Mouse (Mus musculus): ENCODE data around the gene Gramd1b. TPM values are rescaled to one million over a fixed set of nuclear protein-coding genes. Genes with fewer than 3 reads are reported as not detected.

Gramd1b gene
- polyA plus RNA-seq, 1 experiment from 2014 or later = 1.2 TPM

DNA sequence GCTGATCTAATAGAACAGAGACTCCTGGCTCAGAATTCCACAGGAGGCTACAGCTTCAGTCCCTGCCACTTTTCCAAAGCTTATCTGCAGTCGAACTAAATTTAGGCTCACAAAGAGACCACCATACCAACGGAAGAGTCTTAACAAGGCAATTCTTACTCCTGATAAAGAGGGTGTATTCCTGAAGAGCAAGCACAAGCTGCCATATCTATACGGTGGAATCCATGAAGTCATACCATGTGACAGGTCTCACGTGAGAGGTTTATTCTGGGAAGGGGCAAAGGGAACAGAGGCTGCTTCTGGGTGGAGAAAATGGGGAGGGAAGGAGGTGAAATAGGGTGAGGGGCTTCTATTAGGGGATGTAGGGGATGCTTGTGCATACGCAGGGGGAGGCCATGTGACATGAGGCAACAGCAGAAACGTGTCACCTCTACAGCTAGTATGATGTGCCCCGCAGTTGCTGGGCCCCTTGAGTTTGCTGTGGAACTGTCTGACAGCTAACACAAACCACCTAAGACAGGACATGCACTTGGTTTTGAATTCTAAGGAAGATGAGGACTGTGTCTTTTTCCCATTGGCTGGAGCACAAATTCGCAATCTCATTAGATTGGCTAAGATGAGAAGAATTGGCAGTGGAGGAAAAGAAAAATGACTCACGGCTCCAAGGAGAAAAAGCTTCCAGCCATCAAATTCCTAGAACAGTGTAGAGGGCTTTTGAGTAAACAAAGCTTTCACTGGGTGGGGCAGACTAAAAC lies 52.9 kb downstream of the Gramd1b start:
- no peak for ATAC-seq
- Histone ChIP-seq H3K4me2 (ENCODE audit: low read depth, low read length) (no peak overlapping the region), H3K4me1 (ENCODE audit: insufficient read depth) (no peaks in the 10 kb centered on the region), H3K9me3 (ENCODE audit: low read length) (no peaks in the 10 kb centered on the region), H3K27ac (ENCODE audit: low read depth) (no peak overlapping the region), H3K9ac (replicated peaks) (no peak overlapping the region), H3K36me3 (replicated peaks; ENCODE audit: insufficient read depth, low read length) (no peaks in the 10 kb centered on the region), H3K4me3 (ENCODE audit: low read depth, low read length) (no peak overlapping the region), H3K27me3 (ENCODE audit: insufficient read depth, low read length) (no peaks in the 10 kb centered on the region)
- no peak for DNase-seq
- TF ChIP-seq EP300 (IDR thresholded peaks at IDR 0.05; ENCODE audit: low read depth) (no peak), CTCF (IDR thresholded peaks at IDR 0.05; ENCODE audit: low read depth) (no peak)
- WGBS (ENCODE audit: insufficient replicate concordance) = 80% methylated on average over 9 of the region's 9 CpGs

DNA sequence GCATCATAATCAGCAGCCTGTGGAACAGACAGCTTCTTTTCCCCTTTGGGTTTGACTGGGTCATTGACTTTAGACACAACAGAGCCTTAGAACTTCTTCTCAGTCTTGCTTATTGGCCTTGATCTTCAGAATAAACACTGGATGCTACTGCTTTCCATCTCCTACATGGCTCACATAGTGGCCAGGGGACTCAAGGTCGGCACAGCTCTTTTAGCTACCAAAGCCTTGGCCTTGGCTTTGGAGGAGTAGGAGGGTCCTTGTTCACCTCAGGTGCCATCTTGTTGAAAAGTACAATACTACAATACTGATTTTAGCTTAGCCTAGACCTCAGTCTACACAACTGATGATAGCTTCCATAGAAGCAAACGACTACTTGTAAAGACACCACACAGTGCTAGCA lies 53.6 kb downstream of the Gramd1b start:
- DNase-seq (no peak), ATAC-seq (no peak)
- WGBS (ENCODE audit: insufficient replicate concordance) = 73% methylated on average over 2 of the region's 2 CpGs
- no peaks in the 10 kb centered on the region for H3K4me1 ChIP-seq (ENCODE audit: insufficient read depth)
- no peak overlapping the region for H3K9ac ChIP-seq (replicated peaks)
- no peaks in the 10 kb centered on the region for H3K27me3 ChIP-seq (ENCODE audit: insufficient read depth, low read length)
- no peaks in the 10 kb centered on the region for H3K36me3 ChIP-seq (replicated peaks; ENCODE audit: insufficient read depth, low read length)
- H3K4me3 ChIP-seq (ENCODE audit: low read depth, low read length) = no peak overlapping the region
- no peak overlapping the region for H3K4me2 ChIP-seq (ENCODE audit: low read depth, low read length)
- no peak overlapping the region for H3K27ac ChIP-seq (ENCODE audit: low read depth)
- no peaks in the 10 kb centered on the region for H3K9me3 ChIP-seq (ENCODE audit: low read length)
- TF ChIP-seq CTCF (IDR thresholded peaks at IDR 0.05; ENCODE audit: low read depth) (no peak), EP300 (IDR thresholded peaks at IDR 0.05; ENCODE audit: low read depth) (no peak)

DNA sequence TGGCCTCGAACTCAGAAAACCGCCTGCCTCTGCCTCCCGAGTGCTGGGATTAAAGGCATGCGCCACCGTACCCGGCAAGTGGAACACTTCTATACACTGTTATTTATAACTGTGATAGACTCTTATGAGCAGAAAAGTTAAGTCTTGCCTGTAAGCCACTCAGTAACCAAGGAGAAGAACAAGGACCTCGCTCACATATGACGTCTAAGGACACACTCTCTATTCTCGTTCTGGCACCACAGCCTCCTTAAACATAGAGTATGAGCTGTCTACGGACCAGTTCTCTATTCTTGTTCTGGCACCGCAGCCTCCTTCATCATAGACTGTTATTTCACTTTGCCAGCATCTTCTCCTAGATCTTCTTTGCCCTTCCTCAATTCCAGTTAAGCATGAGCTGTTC lies 55.1 kb downstream of the Gramd1b start:
- Histone ChIP-seq H3K27me3 (ENCODE audit: insufficient read depth, low read length) (no peaks in the 10 kb centered on the region), H3K4me2 (ENCODE audit: low read depth, low read length) (no peak overlapping the region), H3K4me3 (ENCODE audit: low read depth, low read length) (no peak overlapping the region), H3K4me1 (ENCODE audit: insufficient read depth) (no peaks in the 10 kb centered on the region), H3K36me3 (replicated peaks; ENCODE audit: insufficient read depth, low read length) (no peaks in the 10 kb centered on the region), H3K9ac (replicated peaks) (no peak overlapping the region), H3K9me3 (ENCODE audit: low read length) (no peaks in the 10 kb centered on the region), H3K27ac (ENCODE audit: low read depth) (no peak overlapping the region)
- TF ChIP-seq EP300 (IDR thresholded peaks at IDR 0.05; ENCODE audit: low read depth) (no peak), CTCF (IDR thresholded peaks at IDR 0.05; ENCODE audit: low read depth) (no peak)
- 80% methylated on average over 11 of the region's 11 CpGs for WGBS (ENCODE audit: insufficient replicate concordance)
- ATAC-seq (no peak), DNase-seq (no peak)

DNA sequence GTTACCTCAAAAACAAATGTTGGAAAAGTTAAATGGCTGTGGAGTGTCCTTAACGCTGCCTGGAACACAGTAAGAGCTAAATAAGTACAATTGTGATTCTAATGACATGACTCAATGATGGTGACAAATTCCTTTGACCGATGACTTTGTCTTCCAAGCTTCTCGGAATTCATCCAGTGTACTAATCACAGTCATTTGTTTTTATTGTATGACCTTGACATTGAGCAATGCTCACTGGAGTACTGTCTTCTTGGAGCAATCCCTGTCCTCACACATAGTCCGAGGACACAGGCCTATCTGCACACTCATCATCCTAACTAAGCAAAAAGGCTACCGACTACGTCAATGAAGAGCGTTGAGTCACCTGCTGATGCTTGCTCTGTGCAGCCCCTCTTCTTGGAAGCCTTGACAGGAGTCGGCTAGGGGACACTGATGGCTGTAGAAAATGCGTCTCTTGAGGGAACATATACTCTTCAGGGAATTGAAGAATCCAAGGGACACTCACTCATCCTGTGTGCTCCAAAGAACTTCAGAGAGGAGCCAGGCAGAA lies 58.1 kb downstream of the Gramd1b start:
- H3K4me1 ChIP-seq (ENCODE audit: insufficient read depth) = no peaks in the 10 kb centered on the region
- WGBS (ENCODE audit: insufficient replicate concordance) = 78% methylated on average over 9 of the region's 9 CpGs
- no peaks in the 10 kb centered on the region for H3K27me3 ChIP-seq (ENCODE audit: insufficient read depth, low read length)
- H3K36me3 ChIP-seq (replicated peaks; ENCODE audit: insufficient read depth, low read length) = no peaks in the 10 kb centered on the region
- H3K27ac ChIP-seq (ENCODE audit: low read depth) = no peak overlapping the region
- H3K4me2 ChIP-seq (ENCODE audit: low read depth, low read length) = no peak overlapping the region
- DNase-seq (no peak), ATAC-seq (no peak)
- no peak for TF ChIP-seq EP300 (IDR thresholded peaks at IDR 0.05; ENCODE audit: low read depth)
- no peak for TF ChIP-seq CTCF (IDR thresholded peaks at IDR 0.05; ENCODE audit: low read depth)
- H3K9ac ChIP-seq (replicated peaks) = no peak overlapping the region
- no peak overlapping the region for H3K4me3 ChIP-seq (ENCODE audit: low read depth, low read length)
- no peaks in the 10 kb centered on the region for H3K9me3 ChIP-seq (ENCODE audit: low read length)

DNA sequence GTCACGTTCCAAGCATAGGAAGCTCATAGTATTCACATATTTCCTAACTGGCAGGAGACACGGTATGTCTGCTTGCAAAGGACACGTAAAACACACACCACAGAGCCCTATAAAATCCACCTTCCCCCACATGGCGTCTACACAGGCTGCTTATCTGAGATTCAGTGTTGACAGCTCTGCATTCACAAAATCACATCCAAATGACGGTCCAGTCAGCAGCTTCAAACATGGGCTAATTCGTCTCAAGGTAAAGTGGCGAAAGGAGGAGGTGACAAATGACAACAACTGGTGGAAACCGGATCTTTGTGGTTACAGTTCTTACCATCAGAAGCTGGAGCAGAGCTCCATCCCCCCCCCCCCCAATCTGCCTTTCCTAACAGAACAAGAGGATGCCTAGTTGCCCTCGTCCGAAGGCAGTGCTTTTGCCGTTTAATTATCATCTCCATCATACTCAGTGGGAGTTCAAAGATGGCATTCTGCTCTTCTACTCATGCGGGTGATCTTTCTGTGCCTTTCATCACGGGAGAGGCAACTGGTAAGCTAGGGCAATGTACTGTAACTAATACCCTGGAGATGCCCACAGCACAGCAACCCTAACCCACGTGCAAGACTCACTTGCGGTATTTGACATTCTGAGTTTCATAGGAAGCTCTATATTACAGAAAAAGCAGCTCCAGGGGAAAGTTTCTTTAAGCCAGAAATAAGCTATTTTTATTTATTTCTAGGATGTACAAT lies 61.6 kb downstream of the Gramd1b start:
- WGBS (ENCODE audit: insufficient replicate concordance) = 56% methylated on average over 15 of the region's 15 CpGs

DNA sequence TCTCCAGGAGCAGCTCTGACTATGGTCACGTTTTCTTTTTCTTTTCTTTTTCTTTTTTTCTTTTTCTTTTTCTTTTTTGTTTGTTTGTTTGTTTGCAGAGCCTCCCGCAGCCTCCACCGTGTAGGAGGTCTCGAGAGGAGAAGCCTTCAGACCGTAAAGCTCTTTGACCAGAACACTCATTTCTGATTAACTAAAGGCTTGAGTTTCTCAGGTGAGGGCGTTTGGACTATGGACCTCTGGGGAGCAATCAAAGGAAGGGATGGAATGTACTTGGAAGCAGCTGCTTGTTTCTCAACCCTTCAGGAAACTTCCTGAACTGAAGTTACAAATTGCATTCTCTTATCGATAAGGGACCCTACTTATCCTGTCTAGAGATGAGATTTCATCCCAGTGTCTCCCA lies 64.4 kb downstream of the Gramd1b start:
- Histone ChIP-seq H3K27me3 (ENCODE audit: insufficient read depth, low read length) (no peaks in the 10 kb centered on the region), H3K9me3 (ENCODE audit: low read length) (no peaks in the 10 kb centered on the region), H3K4me2 (ENCODE audit: low read depth, low read length) (no peak overlapping the region), H3K27ac (ENCODE audit: low read depth) (no peak overlapping the region), H3K4me1 (ENCODE audit: insufficient read depth) (peaks cover 4% of the 10 kb centered on the region; the same call in 1 of the 2 replicates), H3K36me3 (replicated peaks; ENCODE audit: insufficient read depth, low read length) (no peaks in the 10 kb centered on the region), H3K9ac (replicated peaks) (no peak overlapping the region), H3K4me3 (ENCODE audit: low read depth, low read length) (no peak overlapping the region)
- DNase-seq (no peak), ATAC-seq (no peak)
- WGBS (ENCODE audit: insufficient replicate concordance) = 52% methylated on average over 7 of the region's 7 CpGs
- TF ChIP-seq CTCF (IDR thresholded peaks at IDR 0.05; ENCODE audit: low read depth) (no peak), EP300 (IDR thresholded peaks at IDR 0.05; ENCODE audit: low read depth) (no peak)

More for the DNA sequence above, 61.6 kb downstream of the Gramd1b start:
- Histone ChIP-seq H3K27ac (ENCODE audit: low read depth) (no peak overlapping the region), H3K9me3 (ENCODE audit: low read length) (no peaks in the 10 kb centered on the region), H3K9ac (replicated peaks) (no peak overlapping the region), H3K36me3 (replicated peaks; ENCODE audit: insufficient read depth, low read length) (no peaks in the 10 kb centered on the region), H3K4me3 (ENCODE audit: low read depth, low read length) (no peak overlapping the region), H3K4me2 (ENCODE audit: low read depth, low read length) (no peak overlapping the region), H3K4me1 (ENCODE audit: insufficient read depth) (peaks cover 4% of the 10 kb centered on the region; the same call in 1 of the 2 replicates), H3K27me3 (ENCODE audit: insufficient read depth, low read length) (no peaks in the 10 kb centered on the region)
- DNase-seq (no peak), ATAC-seq (no peak)
- no peak for TF ChIP-seq EP300 (IDR thresholded peaks at IDR 0.05; ENCODE audit: low read depth)
- no peak for TF ChIP-seq CTCF (IDR thresholded peaks at IDR 0.05; ENCODE audit: low read depth)
